Mouse (Mus musculus): ENCODE measurements around the gene Tnr. TPM values are rescaled to one million over a fixed set of nuclear protein-coding genes. Genes with fewer than 3 reads are reported as not detected.

Tnr gene
- polyA plus RNA-seq, 1 experiment from 2014 or later = 4.2 TPM

DNA sequence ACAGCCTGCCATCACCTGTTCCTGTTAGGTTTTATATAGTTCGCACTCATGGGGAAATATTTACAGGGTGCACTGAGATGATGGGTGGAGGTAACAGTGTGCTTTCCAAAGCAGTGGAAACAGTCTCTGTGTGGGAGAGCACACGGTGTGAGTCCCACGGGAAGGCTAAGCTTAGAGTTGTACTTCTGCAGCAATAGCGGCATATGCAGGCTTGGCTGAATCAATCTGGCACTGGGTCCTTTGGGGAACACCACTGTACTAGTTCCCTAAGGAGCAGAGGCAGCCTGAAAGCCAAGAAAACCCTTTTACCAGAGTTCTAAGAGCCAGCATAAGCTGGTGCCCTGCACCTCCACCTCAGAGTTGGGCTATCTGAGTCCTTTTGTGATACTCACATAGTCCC is 115.8 kb downstream of the Tnr start:
- WGBS = 92% methylated on average over 4 of the region's 4 CpGs
- Histone ChIP-seq H3K9me3 (ENCODE audit: control insufficient read depth, low read length) (no peaks in the 10 kb centered on the region), H3K4me3 (replicated peaks; ENCODE audit: low read length) (no peak overlapping the region), H3K9ac (no peak overlapping the region), H3K27ac (no peak overlapping the region), H3K36me3 (replicated peaks; ENCODE audit: control insufficient read depth, insufficient read depth) (no peaks in the 10 kb centered on the region), H3K27me3 (ENCODE audit: control insufficient read depth, insufficient read depth, low read length) (no peaks in the 10 kb centered on the region), H3K4me2 (replicated peaks) (no peak overlapping the region), H3K4me1 (replicated peaks; ENCODE audit: control insufficient read depth, insufficient read depth, low read length) (no peaks in the 10 kb centered on the region)
- no peak for DNase-seq (ENCODE audit: low spot score)
- ATAC-seq (ENCODE audit: low FRiP score) = no peak

GRCm38 (mm10) chr1:159645719-159646118 is 122.2 kb downstream of the Tnr start:
- Histone ChIP-seq H3K4me1 (replicated peaks; ENCODE audit: control insufficient read depth, insufficient read depth, low read length) (no peaks in the 10 kb centered on the region), H3K27me3 (ENCODE audit: control insufficient read depth, insufficient read depth, low read length) (no peaks in the 10 kb centered on the region), H3K4me3 (replicated peaks; ENCODE audit: low read length) (no peak overlapping the region), H3K27ac (no peak overlapping the region), H3K9me3 (ENCODE audit: control insufficient read depth, low read length) (no peaks in the 10 kb centered on the region), H3K9ac (no peak overlapping the region), H3K36me3 (replicated peaks; ENCODE audit: control insufficient read depth, insufficient read depth) (no peaks in the 10 kb centered on the region), H3K4me2 (replicated peaks) (no peak overlapping the region)
- no peak for DNase-seq (ENCODE audit: low spot score)
- WGBS = 92% methylated on average over 4 of the region's 4 CpGs
- ATAC-seq (ENCODE audit: low FRiP score) = no peak

DNA sequence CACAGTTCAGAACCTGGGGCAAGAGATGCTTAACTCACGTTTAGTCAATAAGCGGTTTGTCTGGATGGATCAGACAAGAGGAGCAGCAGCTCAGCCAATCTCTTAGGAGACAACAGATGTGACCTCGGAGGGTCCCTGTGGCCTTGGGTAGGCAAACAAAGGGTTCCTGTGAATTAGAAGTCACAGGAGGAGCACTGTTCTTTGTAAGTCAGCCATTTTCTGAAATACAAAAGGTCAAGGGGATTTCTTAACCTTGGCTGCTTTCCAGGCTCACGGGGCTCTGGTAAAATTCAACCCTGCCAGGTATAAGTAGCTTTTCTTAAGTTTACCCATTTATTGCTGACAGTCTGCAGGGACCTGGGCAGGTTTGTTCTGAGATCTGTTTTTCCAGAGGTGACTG is 126.9 kb downstream of the Tnr start:
- H3K4me1 ChIP-seq (replicated peaks; ENCODE audit: control insufficient read depth, insufficient read depth, low read length) = peaks cover 4% of the 10 kb centered on the region; the same call in 1 of the 2 replicates
- H3K9ac ChIP-seq = no peak overlapping the region
- H3K4me3 ChIP-seq (replicated peaks; ENCODE audit: low read length) = no peak overlapping the region
- ATAC-seq (ENCODE audit: low FRiP score) (no peak), DNase-seq (ENCODE audit: low spot score) (no peak)
- no peak overlapping the region for H3K4me2 ChIP-seq (replicated peaks)
- 13% methylated on average over 4 of the region's 4 CpGs for WGBS
- H3K9me3 ChIP-seq (ENCODE audit: control insufficient read depth, low read length) = no peaks in the 10 kb centered on the region
- H3K36me3 ChIP-seq (replicated peaks; ENCODE audit: control insufficient read depth, insufficient read depth) = no peaks in the 10 kb centered on the region
- H3K27me3 ChIP-seq (ENCODE audit: control insufficient read depth, insufficient read depth, low read length) = no peaks in the 10 kb centered on the region
- no peak overlapping the region for H3K27ac ChIP-seq

GRCm38 (mm10) chr1:159655241-159655640 is 131.7 kb downstream of the Tnr start:
- no peaks in the 10 kb centered on the region for H3K36me3 ChIP-seq (replicated peaks; ENCODE audit: control insufficient read depth, insufficient read depth)
- H3K27ac ChIP-seq = no peak overlapping the region
- no peak overlapping the region for H3K9ac ChIP-seq
- ATAC-seq (ENCODE audit: low FRiP score) (no peak), DNase-seq (ENCODE audit: low spot score) (no peak)
- H3K9me3 ChIP-seq (ENCODE audit: control insufficient read depth, low read length) = no peaks in the 10 kb centered on the region
- H3K4me3 ChIP-seq (replicated peaks; ENCODE audit: low read length) = no peak overlapping the region
- peaks cover 12% of the 10 kb centered on the region; the same call in 1 of the 2 replicates for H3K4me1 ChIP-seq (replicated peaks; ENCODE audit: control insufficient read depth, insufficient read depth, low read length)
- WGBS = 72% methylated on average over 3 of the region's 3 CpGs
- no peaks in the 10 kb centered on the region for H3K27me3 ChIP-seq (ENCODE audit: control insufficient read depth, insufficient read depth, low read length)
- no peak overlapping the region for H3K4me2 ChIP-seq (replicated peaks)

- no peaks in the 10 kb centered on the region for H3K9me3 ChIP-seq (ENCODE audit: control insufficient read depth, low read length)
- H3K9ac ChIP-seq = no peak overlapping the region
- H3K4me2 ChIP-seq (replicated peaks) = no peak overlapping the region
- WGBS = 27% methylated on average over 11 of the region's 11 CpGs
- H3K27ac ChIP-seq = no peak overlapping the region
- no peak overlapping the region for H3K4me3 ChIP-seq (replicated peaks; ENCODE audit: low read length)
- H3K4me1 ChIP-seq (replicated peaks; ENCODE audit: control insufficient read depth, insufficient read depth, low read length) = peaks cover 19% of the 10 kb centered on the region
- H3K27me3 ChIP-seq (ENCODE audit: control insufficient read depth, insufficient read depth, low read length) = no peaks in the 10 kb centered on the region
- no peak for ATAC-seq (ENCODE audit: low FRiP score)
- H3K36me3 ChIP-seq (replicated peaks; ENCODE audit: control insufficient read depth, insufficient read depth) = no peaks in the 10 kb centered on the region
- no peak for DNase-seq (ENCODE audit: low spot score)
Measured at GRCm38 (mm10) chr1:159657856-159658542, 134.4 kb downstream of the Tnr start.

GRCm38 (mm10) chr1:159660620-159661501 is 137.3 kb downstream of the Tnr start:
- ATAC-seq (ENCODE audit: low FRiP score) (peak; percentile 73; the same call in 1 of the 2 replicates), DNase-seq (ENCODE audit: low spot score) (no peak)
- Histone ChIP-seq H3K27me3 (ENCODE audit: control insufficient read depth, insufficient read depth, low read length) (no peaks in the 10 kb centered on the region), H3K4me3 (replicated peaks; ENCODE audit: low read length) (no peak overlapping the region), H3K27ac (no peak overlapping the region), H3K36me3 (replicated peaks; ENCODE audit: control insufficient read depth, insufficient read depth) (no peaks in the 10 kb centered on the region), H3K9me3 (ENCODE audit: control insufficient read depth, low read length) (no peaks in the 10 kb centered on the region), H3K4me2 (replicated peaks) (no peak overlapping the region), H3K4me1 (replicated peaks; ENCODE audit: control insufficient read depth, insufficient read depth, low read length) (peaks cover 15% of the 10 kb centered on the region), H3K9ac (no peak overlapping the region)
- WGBS = 36% methylated on average over 6 of the region's 6 CpGs

DNA sequence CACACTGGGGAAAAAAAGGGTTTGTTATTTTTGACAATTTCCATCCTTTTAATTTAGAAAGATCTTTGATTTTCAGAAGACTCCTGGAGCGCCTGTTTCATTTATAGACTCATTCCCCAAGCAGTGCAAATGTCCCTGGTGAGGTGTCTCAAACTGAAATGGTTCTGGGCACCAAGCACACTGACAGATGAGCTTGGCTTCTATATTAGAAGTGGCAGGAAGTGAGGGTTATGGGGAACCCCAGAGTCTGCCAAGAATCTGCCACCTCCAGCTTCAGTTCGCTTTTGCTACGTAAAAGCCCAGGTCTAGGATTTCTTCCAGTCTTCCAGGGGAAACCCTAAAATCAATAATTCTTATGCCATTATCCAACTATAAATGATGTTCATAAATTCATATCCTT is 140.9 kb downstream of the Tnr start:
- H3K4me3 ChIP-seq (replicated peaks; ENCODE audit: low read length) = no peak overlapping the region

GRCm38 (mm10) chr1:159664945-159665344 is 141.4 kb downstream of the Tnr start:
- 82% methylated on average over 4 of the region's 4 CpGs for WGBS
- Histone ChIP-seq H3K9me3 (ENCODE audit: control insufficient read depth, low read length) (no peaks in the 10 kb centered on the region), H3K4me1 (replicated peaks; ENCODE audit: control insufficient read depth, insufficient read depth, low read length) (peaks cover 7% of the 10 kb centered on the region), H3K4me2 (replicated peaks) (no peak overlapping the region), H3K36me3 (replicated peaks; ENCODE audit: control insufficient read depth, insufficient read depth) (no peaks in the 10 kb centered on the region), H3K9ac (no peak overlapping the region), H3K27ac (no peak overlapping the region), H3K27me3 (ENCODE audit: control insufficient read depth, insufficient read depth, low read length) (no peaks in the 10 kb centered on the region), H3K4me3 (replicated peaks; ENCODE audit: low read length) (no peak overlapping the region)
- no peak for DNase-seq (ENCODE audit: low spot score)
- ATAC-seq (ENCODE audit: low FRiP score) = no peak

More for the DNA sequence above, 140.9 kb downstream of the Tnr start:
- no peak for DNase-seq (ENCODE audit: low spot score)
- Histone ChIP-seq H3K27ac (no peak overlapping the region), H3K4me2 (replicated peaks) (no peak overlapping the region), H3K4me1 (replicated peaks; ENCODE audit: control insufficient read depth, insufficient read depth, low read length) (peaks cover 7% of the 10 kb centered on the region), H3K9me3 (ENCODE audit: control insufficient read depth, low read length) (no peaks in the 10 kb centered on the region), H3K36me3 (replicated peaks; ENCODE audit: control insufficient read depth, insufficient read depth) (no peaks in the 10 kb centered on the region), H3K27me3 (ENCODE audit: control insufficient read depth, insufficient read depth, low read length) (no peaks in the 10 kb centered on the region), H3K9ac (no peak overlapping the region)
- 76% methylated on average over 3 of the region's 3 CpGs for WGBS
- ATAC-seq (ENCODE audit: low FRiP score) = no peak

- Histone ChIP-seq H3K27me3 (ENCODE audit: control insufficient read depth, insufficient read depth, low read length) (no peaks in the 10 kb centered on the region), H3K9ac (no peak overlapping the region), H3K27ac (no peak overlapping the region), H3K4me2 (replicated peaks) (peak overlapping the region; percentile 15), H3K4me3 (replicated peaks; ENCODE audit: low read length) (no peak overlapping the region), H3K36me3 (replicated peaks; ENCODE audit: control insufficient read depth, insufficient read depth) (no peaks in the 10 kb centered on the region), H3K9me3 (ENCODE audit: control insufficient read depth, low read length) (no peaks in the 10 kb centered on the region), H3K4me1 (replicated peaks; ENCODE audit: control insufficient read depth, insufficient read depth, low read length) (peaks cover 14% of the 10 kb centered on the region)
- DNase-seq (ENCODE audit: low spot score) (peak; percentile 77), ATAC-seq (ENCODE audit: low FRiP score) (peak; percentile 81)
- 6% methylated on average over 16 of the region's 16 CpGs for WGBS
Measured at GRCm38 (mm10) chr1:159670629-159671150, 147.1 kb downstream of the Tnr start.
